Mouse (Mus musculus): Measurements from ENCODE around the gene Rasgef1b.

Gene Rasgef1b

GRCm38 (mm10) chr5:99708706-99709105, 20.2 kb downstream of the Rasgef1b start:
- no peak for DNase-seq (ENCODE audit: low read depth in 1 of 2, low spot score in 2 of 2)

- DNase-seq (ENCODE audit: low read depth in 1 of 2, low spot score in 2 of 2): no peak
These were observed 21.6 kb downstream of the Rasgef1b start for GRCm38 (mm10) chr5:99707261-99707660.

- no peak for DNase-seq (ENCODE audit: low read depth in 1 of 2, low spot score in 2 of 2)
These were observed 27.1 kb downstream of the Rasgef1b start for GRCm38 (mm10) chr5:99701811-99702210.

DNA sequence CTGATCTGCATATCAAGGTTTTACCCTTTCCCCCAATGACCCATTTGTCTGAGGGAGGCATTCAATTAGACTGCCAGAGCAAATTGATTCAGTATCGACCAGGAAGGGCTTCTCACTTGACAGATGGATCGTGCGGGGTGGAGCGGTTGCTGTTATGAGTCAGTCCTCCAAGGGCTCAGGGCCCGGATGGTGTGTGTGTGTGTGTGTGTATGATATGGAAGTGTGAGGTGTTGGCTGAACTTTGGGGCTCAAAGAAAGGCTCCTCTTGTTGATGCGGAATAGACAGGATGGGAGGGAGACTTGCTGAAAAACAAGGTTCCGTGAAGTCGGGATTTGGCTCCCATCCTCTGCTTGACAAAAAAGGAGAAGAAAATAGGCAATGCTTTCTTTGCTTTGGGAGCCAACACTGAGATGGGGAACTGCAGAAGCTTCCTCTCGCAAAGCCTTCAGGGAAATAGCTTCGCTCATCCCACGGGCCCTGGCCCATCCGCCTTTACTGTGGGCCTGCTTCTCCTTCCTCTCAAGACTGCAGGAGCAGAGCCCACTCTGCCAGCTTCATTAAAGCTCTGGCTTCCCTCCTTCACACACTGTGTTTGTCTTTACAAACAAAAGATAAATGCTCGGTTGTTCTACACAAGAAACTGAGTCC, 34.0 kb downstream of the Rasgef1b start:
- no peak for DNase-seq (ENCODE audit: low read depth in 1 of 2, low spot score in 2 of 2)

GRCm38 (mm10) chr5:99689909-99690308, 39.0 kb downstream of the Rasgef1b start:
- no peak for DNase-seq (ENCODE audit: low read depth in 1 of 2, low spot score in 2 of 2)

DNA sequence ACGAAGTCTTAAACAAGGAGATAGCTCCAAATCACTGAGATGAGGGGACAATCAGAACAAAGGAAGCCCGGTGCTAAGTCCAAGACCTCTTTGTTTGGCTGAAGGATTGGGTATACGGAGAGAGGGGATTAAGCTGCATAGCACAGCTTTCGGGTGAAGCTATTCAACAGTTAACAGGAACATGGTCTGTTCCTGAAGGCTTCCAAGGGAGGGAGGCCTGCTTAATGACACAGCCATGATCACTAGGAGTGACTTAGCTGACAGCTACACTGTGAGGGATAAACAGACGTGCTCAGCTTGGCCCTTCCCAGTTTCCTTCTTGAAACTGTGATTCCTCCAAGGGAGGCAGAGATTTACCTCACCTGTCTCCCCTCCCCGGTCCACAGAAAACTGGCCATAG, 41.0 kb downstream of the Rasgef1b start:
- DNase-seq (ENCODE audit: low read depth in 1 of 2, low spot score in 2 of 2): no peak

GRCm38 (mm10) chr5:99684023-99684422, 44.8 kb downstream of the Rasgef1b start:
- no peak for DNase-seq (ENCODE audit: low read depth in 1 of 2, low spot score in 2 of 2)

DNA sequence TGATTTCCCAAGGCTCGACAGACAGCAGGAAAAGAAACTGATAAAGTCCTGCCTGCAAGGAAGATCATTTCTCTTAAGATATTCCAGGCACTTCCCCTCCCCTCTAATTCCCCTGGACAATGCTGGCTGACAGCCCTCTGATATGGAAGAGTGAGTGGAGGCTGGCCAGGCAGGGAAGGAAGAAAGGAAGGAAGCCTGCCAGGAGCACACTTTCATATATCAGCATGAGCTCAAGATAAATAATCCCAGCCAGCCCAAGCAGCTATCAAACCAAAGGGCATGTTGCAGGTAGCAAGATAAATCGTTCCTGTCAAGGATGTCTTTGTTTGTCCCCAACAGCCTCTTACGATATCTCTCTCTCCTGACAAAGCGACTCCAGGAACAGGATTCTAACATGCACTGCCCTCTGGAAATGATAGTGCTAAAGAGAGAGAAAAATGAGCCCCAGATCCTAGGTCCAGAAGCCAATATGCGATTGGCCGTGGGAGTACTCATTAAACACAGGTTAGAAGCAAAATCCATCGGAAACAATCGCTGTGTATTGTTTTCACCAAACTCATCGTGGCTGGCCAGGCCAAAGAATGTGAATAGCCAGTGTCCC, 58.8 kb downstream of the Rasgef1b start:
- no peak for DNase-seq (ENCODE audit: low read depth in 1 of 2, low spot score in 2 of 2)

DNA sequence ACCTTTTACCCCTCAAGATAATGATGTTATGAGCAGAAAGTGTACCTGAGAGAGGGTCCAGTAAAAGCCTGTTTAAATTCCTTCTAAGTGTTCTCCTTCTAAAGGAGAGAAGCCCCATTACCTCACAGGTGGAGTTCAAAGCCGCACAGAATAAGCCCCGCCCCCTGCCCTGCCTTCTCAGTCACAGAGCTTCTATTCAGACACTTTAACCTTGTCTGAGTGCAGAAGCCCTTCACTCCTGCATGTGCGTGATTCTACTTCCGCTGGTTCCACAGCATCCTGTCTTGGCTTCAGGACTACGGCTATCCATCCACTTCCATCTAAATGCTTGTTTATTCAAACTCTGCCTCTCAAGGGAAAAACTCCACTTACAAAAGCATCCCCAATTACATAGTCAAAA, 72.8 kb downstream of the Rasgef1b start:
- DNase-seq (ENCODE audit: low read depth in 1 of 2, low spot score in 2 of 2): no peak

- no peak for DNase-seq (ENCODE audit: low read depth in 1 of 2, low spot score in 2 of 2)
These were observed 75.9 kb downstream of the Rasgef1b start for GRCm38 (mm10) chr5:99652931-99653330.

- DNase-seq (ENCODE audit: low read depth in 1 of 2, low spot score in 2 of 2): no peak
These were observed 87.5 kb downstream of the Rasgef1b start for GRCm38 (mm10) chr5:99641407-99641806.

- DNase-seq (ENCODE audit: low read depth in 1 of 2, low spot score in 2 of 2): no peak
These were observed 92.3 kb downstream of the Rasgef1b start for GRCm38 (mm10) chr5:99636575-99636974.

- DNase-seq (ENCODE audit: low read depth in 1 of 2, low spot score in 2 of 2): no peak
These were observed 94.8 kb downstream of the Rasgef1b start for GRCm38 (mm10) chr5:99634010-99634541.

DNA sequence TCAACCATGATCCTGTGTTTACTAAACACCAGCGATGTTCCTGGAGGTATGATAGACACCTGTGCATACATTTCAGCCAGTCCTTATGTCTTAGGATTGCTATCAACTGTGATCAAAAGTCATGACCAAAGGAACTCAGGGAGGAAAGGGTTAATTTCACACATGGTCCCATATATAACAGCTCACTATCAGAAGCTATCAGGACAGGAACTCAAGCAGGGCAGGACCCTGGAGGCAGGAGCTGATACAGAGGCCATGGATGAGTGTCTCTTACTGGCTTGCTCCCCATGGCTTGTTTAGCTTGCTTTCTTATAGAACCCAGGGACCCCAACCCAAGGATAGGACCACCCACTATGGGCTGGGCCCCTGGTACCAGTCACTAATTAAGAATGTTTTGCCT, 95.3 kb downstream of the Rasgef1b start:
- no peak for DNase-seq (ENCODE audit: low read depth in 1 of 2, low spot score in 2 of 2)

DNA sequence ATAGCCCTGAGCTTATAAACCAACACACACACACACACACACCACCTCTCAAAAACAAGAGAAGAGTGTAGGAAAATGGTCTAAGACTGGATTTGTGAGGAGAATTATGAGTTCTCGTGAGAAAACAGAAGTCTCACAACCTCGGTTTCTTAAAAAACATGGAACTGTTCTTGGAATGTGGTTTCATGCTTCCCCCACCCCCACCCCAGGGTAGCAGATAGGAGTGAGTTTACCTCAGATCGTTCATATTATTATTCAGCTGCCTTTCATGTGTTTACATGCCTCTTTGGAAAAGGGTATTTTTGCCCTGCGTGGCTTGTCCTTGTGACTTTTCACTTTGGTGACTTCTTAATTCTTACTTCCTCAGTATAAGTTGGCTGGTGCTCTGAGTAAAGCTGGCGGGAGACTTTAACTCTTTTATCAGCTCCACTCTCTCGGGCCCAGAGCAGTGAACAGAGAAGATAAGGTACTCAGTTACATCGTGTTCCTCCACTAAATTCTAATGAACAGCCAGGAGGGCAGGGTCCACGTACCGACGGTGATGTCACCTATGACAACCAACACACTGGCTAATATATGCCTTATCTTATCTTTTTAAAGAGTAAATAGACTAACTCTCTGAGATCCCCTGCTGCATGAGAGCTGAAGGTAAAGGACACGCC, 96.1 kb downstream of the Rasgef1b start:
- no peak for DNase-seq (ENCODE audit: low read depth in 1 of 2, low spot score in 2 of 2)

- DNase-seq (ENCODE audit: low read depth in 1 of 2, low spot score in 2 of 2): peak in 1 of 2 experiments; percentile 7
These were observed 98.8 kb downstream of the Rasgef1b start for GRCm38 (mm10) chr5:99630087-99630486.

GRCm38 (mm10) chr5:99625603-99626002, 103.3 kb downstream of the Rasgef1b start:
- no peak for DNase-seq (ENCODE audit: low read depth in 1 of 2, low spot score in 2 of 2)

DNA sequence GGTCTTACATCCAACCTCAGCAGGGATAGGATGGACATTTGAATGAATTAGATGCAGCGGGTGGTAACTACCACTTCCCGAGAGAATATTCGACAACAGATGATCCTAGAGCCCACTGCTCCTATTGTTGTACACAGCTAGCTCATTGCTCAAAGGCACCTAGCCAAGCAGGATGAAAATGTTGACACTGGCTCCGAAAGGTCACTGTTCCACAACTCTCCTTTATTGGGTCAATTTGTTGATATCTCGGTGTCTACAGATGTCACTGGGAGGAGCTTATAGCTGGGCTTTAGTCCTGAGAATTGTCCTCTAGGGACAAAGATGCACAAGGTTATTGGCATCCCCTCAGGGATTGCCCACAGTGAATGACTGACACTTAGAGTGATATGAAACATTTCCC, 108.1 kb downstream of the Rasgef1b start:
- DNase-seq (ENCODE audit: low read depth in 1 of 2, low spot score in 2 of 2): no peak

DNA sequence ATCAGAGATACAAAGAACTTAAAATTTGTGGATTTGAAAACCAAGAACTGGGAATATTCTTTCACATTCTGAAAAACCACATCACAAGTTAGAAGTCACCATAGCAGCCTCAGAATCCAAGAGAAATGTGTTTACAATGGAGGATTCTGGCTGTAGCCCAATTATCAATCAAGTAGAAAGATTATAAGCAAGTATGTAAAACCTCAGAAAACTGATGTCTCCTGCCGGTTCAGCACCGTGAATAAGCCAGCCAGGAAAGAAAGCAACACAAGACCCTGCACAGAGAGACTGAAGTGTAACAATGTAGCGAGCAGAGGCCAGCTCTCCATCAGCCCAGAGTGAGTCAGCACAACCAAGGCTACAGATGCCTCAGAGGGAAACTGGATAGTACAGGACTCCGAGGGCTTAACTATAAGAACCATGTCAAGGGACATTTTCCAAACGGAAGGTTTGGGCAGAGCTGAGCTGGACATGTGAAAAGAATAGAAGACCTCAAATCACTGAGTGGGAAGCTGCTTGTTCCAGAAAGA, 111.5 kb downstream of the Rasgef1b start:
- DNase-seq (ENCODE audit: low read depth in 1 of 2, low spot score in 2 of 2): no peak

DNA sequence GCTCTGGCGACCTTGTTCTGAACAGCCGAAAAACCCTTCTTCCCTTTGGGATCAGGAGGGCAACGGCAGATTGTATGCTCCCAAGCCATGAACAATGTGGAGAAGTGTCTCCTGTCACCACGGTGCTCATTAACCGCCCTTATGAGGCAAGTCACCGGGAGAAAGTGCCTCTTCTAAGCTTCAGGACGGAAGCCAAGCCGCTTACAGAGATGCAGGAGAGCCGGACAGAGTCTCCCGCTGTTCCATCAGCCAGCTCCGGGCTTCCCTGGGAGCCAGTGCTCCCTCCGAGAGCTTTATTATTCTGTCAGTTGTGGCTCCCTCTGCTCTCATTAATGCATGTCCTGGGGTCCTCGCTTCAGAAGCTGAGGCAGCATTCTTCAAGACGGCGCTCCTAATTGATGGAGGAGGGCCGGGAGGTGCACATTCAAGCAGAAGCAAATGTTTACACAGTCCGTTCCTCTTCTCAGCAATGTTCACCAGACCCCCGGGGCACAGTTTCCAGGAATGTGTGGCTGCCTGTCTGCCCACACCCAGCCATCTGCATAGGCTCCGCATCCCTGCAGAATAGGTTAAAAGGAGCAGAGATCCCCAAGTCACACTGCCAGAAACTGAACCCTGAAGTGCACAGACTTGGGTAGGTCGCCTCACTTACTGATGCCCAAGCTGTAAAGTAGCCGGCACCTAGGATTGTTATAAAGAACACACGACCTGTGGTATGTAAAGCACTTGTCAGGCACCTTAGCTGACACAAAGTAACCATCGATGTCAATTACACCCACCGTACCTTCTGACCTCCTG, 115.3 kb downstream of the Rasgef1b start:
- no peak for DNase-seq (ENCODE audit: low read depth in 1 of 2, low spot score in 2 of 2)

DNA sequence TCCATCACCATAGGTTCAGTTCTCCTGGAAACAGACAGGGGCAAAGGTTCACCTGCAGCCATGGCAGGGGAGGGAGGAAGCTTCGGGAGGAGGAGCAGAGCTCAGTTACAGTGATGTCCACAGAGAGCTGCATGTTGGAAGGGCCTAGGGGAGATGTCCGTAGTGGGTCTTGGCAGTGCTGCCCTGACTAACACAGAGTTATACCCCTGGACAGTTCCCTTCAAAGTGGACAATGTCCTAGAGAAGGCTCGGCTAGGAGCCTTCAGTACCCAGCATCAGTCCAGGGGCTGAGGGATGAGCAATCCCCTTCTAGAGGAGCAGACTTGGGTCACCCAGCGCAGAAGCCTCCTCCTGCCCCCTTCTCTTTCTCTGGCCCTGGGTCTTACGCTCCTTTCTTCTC, 121.3 kb downstream of the Rasgef1b start:
- no peak for DNase-seq (ENCODE audit: low read depth in 1 of 2, low spot score in 2 of 2)

Measured in monocyte, adult 2 months (primary cell).